Mouse (Mus musculus) layer of hippocampus, postnatal 10 days (tissue): ENCODE measurements at regions not wholly inside any gene's neighbourhood (a gene's known extent, or its start where the extent isn't known, plus 50 kb on each side); places are given as distances from the start of the nearest gene placed in this dataset.

Experiments
- DNase-seq, 2 experiments: peaks; one replicate each; pipeline ENCODE4 v3.0.0; 2021; ENCODE audit warnings: low spot score in 2 of 2

GRCm38 (mm10) chr6:111621684-111622480, 651.7 kb upstream of the Lmcd1 start:
- no peak for DNase-seq

DNA sequence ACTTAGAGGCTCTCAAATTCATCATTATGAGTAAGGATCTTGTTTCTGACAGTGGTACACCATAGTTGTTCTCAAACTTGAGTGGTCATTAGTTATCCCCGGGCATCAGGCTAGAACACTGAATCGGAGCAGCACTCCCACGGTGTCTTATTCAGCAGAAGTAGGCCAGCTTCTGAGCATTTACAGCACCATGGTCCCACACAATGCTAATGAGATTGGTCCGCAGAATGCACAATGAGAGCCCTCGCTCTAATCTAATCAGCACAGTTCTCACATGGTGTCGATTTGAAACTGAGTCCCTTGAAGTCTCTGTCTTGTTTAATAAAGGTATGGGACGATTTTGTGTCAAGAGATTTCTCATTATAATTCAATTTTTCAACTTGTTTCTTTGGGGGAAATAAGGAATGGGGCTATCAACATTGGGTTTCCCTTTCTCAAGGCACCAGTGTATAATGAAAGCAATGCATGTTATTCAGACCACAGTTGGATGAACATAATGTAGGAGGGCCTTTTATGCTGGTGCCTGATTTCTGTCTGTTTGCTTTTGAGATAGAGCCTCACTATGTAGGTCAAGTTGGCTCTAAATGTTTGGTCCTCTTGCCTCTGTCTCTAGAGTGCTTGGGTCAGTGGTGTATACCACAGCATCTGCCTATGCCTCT, 650.9 kb upstream of the Lmcd1 start:
- DNase-seq = peak in 1 of 2 experiments; percentile 14

DNA sequence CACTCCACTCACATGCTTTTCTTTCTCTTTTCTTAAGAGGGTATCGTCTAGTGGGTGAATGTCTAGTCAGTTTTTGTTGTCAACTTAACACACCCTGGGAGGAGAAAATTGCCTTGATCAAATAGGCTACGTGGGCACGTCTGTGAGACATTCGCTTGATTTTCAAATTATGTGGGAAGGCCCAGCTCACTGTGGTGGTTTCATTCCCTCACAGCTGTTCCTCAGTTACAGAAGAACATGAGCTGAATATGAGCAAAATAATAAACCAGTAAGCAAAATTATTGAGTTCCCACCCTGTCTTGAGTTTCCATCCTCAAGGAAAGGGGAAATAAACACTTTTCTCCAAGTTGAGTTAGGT, 650.4 kb upstream of the Lmcd1 start:
- DNase-seq = no peak

DNA sequence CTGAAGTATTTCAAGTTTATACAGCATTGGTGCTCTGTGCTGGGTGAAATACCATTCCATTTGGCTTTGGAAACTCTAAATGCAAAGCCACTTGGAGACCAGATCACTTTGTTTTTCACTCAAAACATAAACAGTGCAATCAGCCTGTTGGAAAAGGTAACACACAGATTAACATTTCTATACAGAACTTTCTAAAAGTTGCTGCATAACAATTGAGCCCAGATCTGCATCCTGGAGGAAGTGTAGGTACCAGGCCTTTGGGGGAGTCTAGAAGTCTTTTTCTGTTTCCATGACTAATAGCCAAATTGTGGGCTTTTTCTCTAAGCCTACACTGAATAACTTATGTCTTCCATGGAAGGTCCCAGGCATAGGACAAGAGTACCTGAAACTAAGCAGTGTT, 648.1 kb upstream of the Lmcd1 start:
- DNase-seq = no peak

DNA sequence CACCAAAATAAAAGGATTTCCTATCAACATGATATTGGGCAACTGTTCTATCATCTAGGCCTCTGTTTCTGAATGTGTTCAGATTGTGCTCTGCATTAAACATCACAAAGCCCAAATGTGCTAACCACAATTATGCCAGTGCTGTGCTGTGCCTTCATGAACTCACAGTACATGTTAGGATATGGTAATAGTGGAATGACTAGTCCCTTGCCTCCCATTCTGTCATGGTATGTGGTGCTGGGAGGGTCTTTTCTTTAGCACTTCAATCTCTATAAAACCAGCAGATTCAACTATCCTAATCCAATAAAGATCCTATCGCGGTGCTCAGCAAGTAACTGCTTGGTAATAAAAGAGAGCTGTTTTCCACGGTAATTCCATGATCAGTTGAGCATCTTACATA, 620.8 kb upstream of the Lmcd1 start:
- no peak for DNase-seq

GRCm38 (mm10) chr6:111659957-111660356, 613.6 kb upstream of the Lmcd1 start:
- no peak for DNase-seq

GRCm38 (mm10) chr6:111664603-111665002, 609.0 kb upstream of the Lmcd1 start:
- DNase-seq = no peak

DNA sequence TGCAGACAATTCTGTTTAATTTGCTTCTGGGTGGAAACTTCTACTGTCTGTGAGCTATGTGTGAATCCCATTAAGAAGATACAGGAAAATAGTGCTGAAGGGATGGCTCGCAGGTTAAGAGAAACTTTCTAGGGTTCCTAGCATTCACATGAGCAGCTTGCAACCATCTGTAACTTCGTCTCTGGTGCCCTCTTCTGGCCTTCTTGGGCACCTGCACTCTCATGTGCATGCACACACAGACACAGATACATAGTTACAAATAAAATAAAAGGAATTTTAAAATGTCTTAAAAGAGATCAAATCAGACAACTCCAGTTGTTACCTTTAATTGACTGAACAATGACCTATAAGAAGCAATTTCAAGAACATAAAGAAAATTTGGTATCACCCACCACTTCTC, 588.6 kb upstream of the Lmcd1 start:
- no peak for DNase-seq

DNA sequence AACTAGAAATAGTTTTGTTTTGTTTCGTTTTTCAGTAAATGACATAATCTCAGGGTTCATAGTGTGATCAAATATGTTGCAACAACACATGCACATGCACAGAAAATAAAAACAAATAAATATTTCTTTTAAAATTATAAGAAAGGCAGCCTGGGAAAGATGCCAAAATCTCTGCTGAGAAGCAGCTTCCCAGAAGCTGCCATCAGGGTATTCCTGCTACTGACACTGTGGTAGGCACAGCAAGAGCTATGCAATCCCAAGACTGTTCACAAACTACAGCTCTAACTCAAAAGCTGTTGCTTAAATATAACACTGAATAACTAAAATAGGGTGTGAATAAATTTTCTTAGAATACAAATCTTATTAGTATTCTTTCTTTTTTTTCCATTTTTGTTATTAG, 570.7 kb upstream of the Lmcd1 start:
- no peak for DNase-seq

GRCm38 (mm10) chr6:111708277-111708676, 565.3 kb upstream of the Lmcd1 start:
- no peak for DNase-seq

GRCm38 (mm10) chr6:111725969-111726368, 547.6 kb upstream of the Lmcd1 start:
- no peak for DNase-seq

DNA sequence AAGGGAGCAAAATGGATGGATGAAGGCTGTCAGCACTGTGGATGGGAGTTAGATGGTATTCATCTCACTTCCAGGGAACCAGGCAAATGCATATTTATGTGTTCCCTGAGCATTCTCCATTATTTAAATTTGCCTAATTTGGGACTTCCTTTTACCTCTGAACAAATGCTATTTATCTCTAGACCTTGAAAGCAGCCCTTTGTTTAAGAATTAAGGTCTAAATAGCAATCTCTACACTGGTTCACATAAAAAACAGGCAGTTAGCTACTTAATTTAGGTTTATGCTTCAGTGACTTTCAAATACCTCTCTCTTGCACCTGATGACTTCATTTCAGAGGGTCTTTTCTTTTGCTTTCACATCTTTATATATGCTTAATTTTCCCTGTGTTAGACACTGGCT, 543.2 kb upstream of the Lmcd1 start:
- no peak for DNase-seq

GRCm38 (mm10) chr6:111733926-111734325, 539.6 kb upstream of the Lmcd1 start:
- peak in 1 of 2 experiments; percentile 13 for DNase-seq

DNA sequence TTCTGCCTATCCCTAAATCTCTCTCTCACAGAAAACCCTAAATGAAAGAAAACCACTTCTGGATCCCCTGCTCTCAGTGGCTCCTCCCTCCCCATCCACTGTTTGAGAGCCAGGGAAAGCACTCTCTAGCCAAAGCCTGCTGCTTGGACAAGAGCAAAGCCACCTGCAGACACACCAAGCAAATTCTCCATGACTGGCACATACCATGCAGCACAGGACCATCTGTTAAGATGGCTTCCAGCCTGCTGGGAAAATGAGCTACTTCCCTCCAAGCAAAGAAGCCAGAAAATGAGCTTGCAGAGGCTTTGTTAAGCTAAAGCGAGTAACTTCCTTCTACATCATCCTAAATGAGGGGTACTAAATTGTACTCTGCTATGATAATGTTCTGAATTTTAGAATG, 534.6 kb upstream of the Lmcd1 start:
- DNase-seq = peak; percentile 34 to 58

DNA sequence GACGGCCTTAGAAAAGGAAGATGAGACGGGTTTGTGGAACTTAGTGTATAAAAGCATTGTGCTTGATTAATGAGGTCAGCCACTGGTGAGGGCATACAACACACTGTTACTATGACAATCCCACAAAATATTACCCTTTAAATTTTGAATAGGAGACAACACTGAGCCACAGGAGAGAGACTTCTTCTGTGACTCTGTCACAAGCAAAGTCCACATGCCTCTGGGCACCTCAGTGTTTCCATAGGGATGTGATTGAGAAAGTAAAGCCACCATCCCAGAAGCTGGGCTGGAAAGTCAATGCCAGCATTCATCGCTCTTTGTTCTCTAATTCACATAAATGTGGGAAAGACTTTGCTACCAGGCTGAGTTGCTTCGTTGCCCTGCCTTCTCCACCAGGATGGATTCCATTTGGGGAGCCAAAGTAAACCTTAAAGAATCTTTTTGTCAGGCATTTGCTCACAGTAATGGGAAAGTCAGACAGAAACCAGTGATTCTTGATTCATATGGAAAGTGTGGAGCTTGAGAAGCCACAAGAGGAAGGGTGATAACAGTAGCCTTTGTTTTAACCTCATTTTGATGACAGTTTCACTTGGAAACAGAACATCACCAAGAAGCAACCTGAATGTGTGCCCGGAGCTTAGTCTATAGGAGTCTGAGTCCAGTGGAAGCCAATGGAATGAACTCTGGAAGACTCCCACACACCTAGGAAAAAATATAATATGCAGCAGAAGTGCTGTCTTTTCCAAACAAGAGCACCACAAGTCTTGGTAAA, 491.7 kb upstream of the Lmcd1 start:
- no peak for DNase-seq

DNA sequence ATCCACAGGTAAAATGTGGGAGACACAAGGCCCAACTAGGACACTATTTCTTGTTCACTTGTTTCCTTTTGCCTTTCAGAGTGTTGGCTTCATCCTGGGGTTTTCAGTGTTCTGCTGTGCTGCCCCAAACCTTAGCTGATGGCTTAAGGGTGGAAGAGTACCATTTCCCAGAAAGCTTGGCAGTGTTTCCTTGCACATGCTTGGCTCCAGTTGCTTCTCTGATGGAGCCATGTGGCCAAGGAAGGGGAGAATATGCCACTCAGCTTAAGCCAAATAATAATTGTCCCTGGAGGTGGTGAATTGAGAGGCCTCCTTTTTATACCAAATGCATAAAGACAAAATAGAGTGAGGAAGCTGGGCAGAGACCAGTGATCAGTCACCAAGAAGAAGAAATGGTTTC, 464.9 kb upstream of the Lmcd1 start:
- DNase-seq = peak; percentile 9 to 20

DNA sequence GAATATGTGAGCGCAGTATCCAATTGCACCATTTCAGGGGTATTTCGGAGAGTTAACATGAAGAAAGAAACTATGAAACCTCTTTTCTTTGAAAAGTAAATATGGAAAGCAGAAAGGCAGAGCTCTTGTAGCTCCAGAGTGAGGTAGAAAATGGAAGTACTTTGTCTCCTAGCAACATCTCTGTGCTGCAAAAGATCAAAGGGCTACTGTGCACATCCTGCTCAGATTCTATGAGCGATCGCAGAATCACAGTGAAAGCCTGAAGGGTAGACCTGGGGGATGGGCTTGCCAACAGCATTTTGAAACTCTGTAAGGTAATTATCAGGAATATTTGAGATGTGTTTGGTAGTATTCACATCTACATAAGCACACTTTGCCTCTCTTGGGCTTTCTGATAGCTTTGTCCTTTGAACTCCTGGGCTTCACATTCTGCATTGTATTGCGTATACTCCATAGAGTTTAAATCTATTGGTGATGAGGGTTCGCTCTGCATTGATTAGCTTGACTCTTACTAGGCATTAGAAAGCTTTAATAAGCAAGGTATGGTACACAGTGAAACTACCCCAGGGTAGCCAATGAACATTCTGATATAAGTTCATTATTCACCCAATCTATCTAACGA, 459.5 kb upstream of the Lmcd1 start:
- DNase-seq = no peak

- DNase-seq = peak; percentile 21 to 24
Measured at GRCm38 (mm10) chr6:111815150-111815549, 458.4 kb upstream of the Lmcd1 start.

DNA sequence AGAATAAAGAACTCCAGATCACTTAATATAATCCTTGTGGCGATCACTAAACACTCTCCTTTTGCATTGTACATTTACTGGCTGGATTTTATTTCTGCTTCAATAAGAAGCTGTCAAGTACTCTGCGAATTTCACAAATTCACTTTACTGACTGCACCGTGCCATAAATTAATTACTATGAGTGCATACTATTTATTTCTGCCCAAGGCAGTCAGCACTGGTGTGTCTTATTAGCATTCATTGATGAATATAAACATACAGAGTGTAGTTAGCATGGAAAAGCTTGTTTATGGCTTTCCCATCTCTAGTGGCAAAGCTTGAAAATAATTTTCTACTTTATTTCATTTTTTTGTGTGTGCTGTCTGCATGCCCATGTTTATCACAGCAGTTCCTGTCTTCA, 453.3 kb upstream of the Lmcd1 start:
- no peak for DNase-seq

- no peak for DNase-seq
Measured at GRCm38 (mm10) chr6:111844321-111844835, 429.2 kb upstream of the Lmcd1 start.

GRCm38 (mm10) chr6:111866101-111866598, 407.4 kb upstream of the Lmcd1 start:
- peak; percentile 64 to 68 for DNase-seq
